Mouse (Mus musculus) limb, embryonic 14.5 days (tissue): ENCODE results near the gene Mob4. TPM values are rescaled to one million over a fixed set of nuclear protein-coding genes. Genes with fewer than 3 reads are reported as not detected.

Experiments used
- ATAC-seq: fragments of 200-750 bp; cut with Nextera tagmentation; 2 replicates; pipeline ENCODE4 v1.8.0; 2017; ENCODE audit warnings: low read depth, moderate number of reproducible peaks, moderate TSS enrichment; ENCODE audit not compliant: low FRiP score
- DNase-seq: peaks from one replicate; pipeline ENCODE4 v3.0.0-alpha.2; 2015; ENCODE audit warnings: low spot score
- H3K27ac ChIP-seq: fragments of 300-500 bp; sonication (generic); replicated peaks from 2 replicates; pipeline ENCODE4 v1.5.1; 2014; ENCODE audit warnings: low read depth, mild to moderate bottlenecking, low read length, moderate library complexity, mixed read lengths
- H3K27me3 ChIP-seq: fragments of 300-500 bp; sonication (generic); 2 replicates; pipeline ENCODE4 v1.6.1; 2014; ENCODE audit warnings: low read length, mixed read lengths; ENCODE audit not compliant: control insufficient read depth, insufficient read depth
- H3K36me3 ChIP-seq: fragments of 300-500 bp; sonication (generic); 2 replicates; pipeline ENCODE4 v1.6.1; 2014; ENCODE audit warnings: mild to moderate bottlenecking, low read length, moderate library complexity, mixed read lengths; ENCODE audit not compliant: control insufficient read depth, insufficient read depth
- H3K4me1 ChIP-seq: fragments of 300-500 bp; sonication (generic); 2 replicates; pipeline ENCODE4 v1.6.1; 2014; ENCODE audit warnings: antibody characterized with exemption, low read length, mixed read lengths; ENCODE audit not compliant: control insufficient read depth, insufficient read depth
- H3K4me2 ChIP-seq: fragments of 300-500 bp; sonication (generic); replicated peaks from 2 replicates; pipeline ENCODE4 v1.6.1; 2014; ENCODE audit warnings: low read depth, mild to moderate bottlenecking, low read length, moderate library complexity; ENCODE audit not compliant: severe bottlenecking
- H3K4me3 ChIP-seq: fragments of 300-500 bp; sonication (generic); replicated peaks from 2 replicates; pipeline ENCODE4 v1.5.1; 2014; ENCODE audit warnings: low read length
- H3K9ac ChIP-seq: fragments of 300-500 bp; sonication (generic); 2 replicates; pipeline ENCODE4 v1.6.1; 2014; ENCODE audit warnings: mild to moderate bottlenecking, low read depth, low read length, moderate library complexity; ENCODE audit not compliant: severe bottlenecking
- H3K9me3 ChIP-seq: fragments of 300-500 bp; sonication (generic); 2 replicates; pipeline ENCODE4 v1.6.1; 2016; ENCODE audit warnings: low read length; ENCODE audit not compliant: control insufficient read depth
- POLR2A ChIP-seq: fragments of 200-500 bp; IDR thresholded peaks from 2 replicates; pipeline ENCODE4 v1.8.0; 2012; ENCODE audit warnings: inconsistent platforms, mild to moderate bottlenecking, moderate library complexity, borderline replicate concordance; ENCODE audit not compliant: insufficient read depth, insufficient read length; ENCODE audit errors: extremely low read depth
- WGBS: fragments of 180-500 bp; shearing (Covaris S2); extraction: QIAGEN DNeasy Blood & Tissue Kit; methylation state at CpG from one replicate; pipeline ENCODE4 v1.1.7; 2014; 5-methylcytosine and 5-hydroxymethylcytosine counted together
- polyA plus RNA-seq, 2 experiments: library from polyadenylated mRNA; depleted of rRNA in 1 of 2; stranded (reverse) in 1 of 2; unstranded in 1 of 2; fragments of >200 nt; fragmentation: Nextera tagmentation in 1 of 2; extraction: Ambion mirVana in 1 of 2; gene quantifications; 2 replicates each; pipeline versions ENCODE4 v1.2.1 to v1.2.3; 2012 to 2014

Gene Mob4
- polyA plus RNA-seq, 2 experiments, result 43.4 to 120 TPM

GRCm38 (mm10) chr1:55194064-55194915 is 63.3 kb downstream of the Mob4 start:
- no peak for TF ChIP-seq POLR2A
- no peaks in the 10 kb centered on the region for H3K27me3 ChIP-seq
- H3K9ac ChIP-seq, result no peak overlapping the region
- no peaks in the 10 kb centered on the region for H3K9me3 ChIP-seq
- H3K4me2 ChIP-seq, result no peak overlapping the region
- WGBS, result 56% methylated on average over 19 of the region's 19 CpGs
- H3K4me1 ChIP-seq, result peaks cover 12% of the 10 kb centered on the region; the same call in 1 of the 2 replicates
- DNase-seq (no peak), ATAC-seq (no peak)
- no peak overlapping the region for H3K4me3 ChIP-seq
- H3K36me3 ChIP-seq, result peaks cover 41% of the 10 kb centered on the region
- H3K27ac ChIP-seq, result no peak overlapping the region

DNA sequence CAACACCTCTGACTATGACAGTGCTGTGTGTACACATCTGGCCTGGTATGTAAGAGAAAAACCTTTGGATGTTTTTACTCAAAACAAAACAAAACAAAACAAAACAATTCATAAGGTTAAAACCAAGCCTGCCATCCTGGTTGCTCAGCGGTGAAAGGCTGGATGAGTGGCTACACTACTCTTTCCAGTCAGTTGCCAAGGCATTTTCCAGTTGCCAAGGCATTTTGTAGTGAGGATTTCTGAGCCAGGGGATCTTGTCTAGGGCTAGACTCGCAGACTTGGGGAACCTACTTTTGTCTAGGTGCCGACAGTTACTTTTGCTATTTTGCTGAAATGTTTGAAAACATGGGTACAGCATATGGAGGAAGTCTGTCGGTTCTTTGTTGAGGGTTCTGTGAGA is 64.0 kb downstream of the Mob4 start:
- H3K4me2 ChIP-seq, result no peak overlapping the region
- 73% methylated on average over 4 of the region's 4 CpGs for WGBS
- H3K36me3 ChIP-seq, result peaks cover 39% of the 10 kb centered on the region
- H3K27me3 ChIP-seq, result no peaks in the 10 kb centered on the region
- no peak overlapping the region for H3K4me3 ChIP-seq
- no peak overlapping the region for H3K27ac ChIP-seq
- no peak for DNase-seq
- peaks cover 12% of the 10 kb centered on the region; the same call in 1 of the 2 replicates for H3K4me1 ChIP-seq
- no peak overlapping the region for H3K9ac ChIP-seq
- no peak for TF ChIP-seq POLR2A
- no peaks in the 10 kb centered on the region for H3K9me3 ChIP-seq
- ATAC-seq, result no peak

GRCm38 (mm10) chr1:55196327-55197003 is 65.4 kb downstream of the Mob4 start:
- H3K4me2 ChIP-seq, result no peak overlapping the region
- H3K27me3 ChIP-seq, result no peaks in the 10 kb centered on the region
- DNase-seq (no peak), ATAC-seq (no peak)
- no peak overlapping the region for H3K27ac ChIP-seq
- TF ChIP-seq POLR2A, result no peak
- H3K9me3 ChIP-seq, result no peaks in the 10 kb centered on the region
- WGBS, result 40% methylated on average over 6 of the region's 6 CpGs
- peaks cover 12% of the 10 kb centered on the region; the same call in 1 of the 2 replicates for H3K4me1 ChIP-seq
- H3K4me3 ChIP-seq, result no peak overlapping the region
- H3K9ac ChIP-seq, result no peak overlapping the region
- peaks cover 28% of the 10 kb centered on the region for H3K36me3 ChIP-seq

GRCm38 (mm10) chr1:55198719-55199118 is 67.7 kb downstream of the Mob4 start:
- DNase-seq (no peak), ATAC-seq (no peak)
- Histone ChIP-seq H3K4me3 (no peak overlapping the region), H3K9me3 (no peaks in the 10 kb centered on the region), H3K9ac (no peak overlapping the region), H3K27ac (no peak overlapping the region), H3K36me3 (peaks cover 38% of the 10 kb centered on the region), H3K4me2 (no peak overlapping the region), H3K4me1 (peaks cover 9% of the 10 kb centered on the region; the same call in 1 of the 2 replicates), H3K27me3 (no peaks in the 10 kb centered on the region)
- TF ChIP-seq POLR2A, result no peak
- WGBS, result 59% methylated on average over 3 of the region's 3 CpGs

DNA sequence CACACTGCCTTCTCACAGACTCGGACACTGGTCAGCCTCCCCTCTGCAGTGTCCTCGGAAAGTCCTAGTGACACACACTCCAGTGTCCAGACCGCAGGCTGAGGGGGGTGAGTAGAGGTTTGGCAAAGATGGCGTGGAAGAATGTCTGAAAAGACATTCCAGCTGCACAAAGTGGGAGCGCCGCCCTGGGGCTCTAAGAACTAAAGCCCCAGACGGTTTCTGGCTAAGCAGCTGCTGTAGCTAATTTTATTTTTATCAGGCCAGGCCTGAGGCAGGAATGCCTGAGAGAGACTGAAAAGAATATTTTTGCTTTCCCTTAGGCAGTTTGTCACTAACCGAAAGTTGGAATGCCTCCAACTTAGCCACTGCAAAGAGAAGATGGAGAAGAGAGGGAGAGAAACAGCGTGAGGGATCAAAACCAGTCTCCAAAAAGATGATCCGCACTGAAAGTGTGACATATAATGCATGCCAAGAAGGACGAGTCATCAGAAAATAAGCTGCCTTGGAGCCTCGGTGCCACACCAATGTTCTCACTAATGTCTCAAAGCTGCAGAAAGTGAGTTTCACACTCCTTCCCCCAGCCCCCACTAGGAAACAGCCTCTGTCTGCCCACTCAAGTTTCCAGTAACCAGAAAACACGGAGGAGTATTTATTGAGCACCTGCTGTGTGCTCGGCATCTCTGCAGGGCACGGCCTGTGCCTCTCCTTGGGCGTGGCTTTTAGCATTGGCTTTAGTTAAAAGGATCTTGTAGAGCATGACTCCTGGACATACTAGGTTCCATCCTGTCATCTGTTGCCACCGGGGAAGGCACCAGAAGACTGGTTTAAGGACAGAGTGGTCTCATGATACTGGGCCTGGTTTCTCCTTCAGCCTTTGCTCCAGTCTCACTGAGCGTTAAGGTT is 71.1 kb downstream of the Mob4 start:
- H3K27ac ChIP-seq, result peak overlapping the region; percentile 62; the same call in 1 of the 2 replicates
- WGBS, result 56% methylated on average over 18 of the region's 18 CpGs
- ATAC-seq (peak; percentile 72), DNase-seq (peak; percentile 70)
- no peak overlapping the region for H3K4me3 ChIP-seq
- peaks cover 45% of the 10 kb centered on the region for H3K36me3 ChIP-seq
- H3K27me3 ChIP-seq, result no peaks in the 10 kb centered on the region
- H3K4me1 ChIP-seq, result peaks cover 5% of the 10 kb centered on the region; the same call in 1 of the 2 replicates
- TF ChIP-seq POLR2A, result no peak
- no peaks in the 10 kb centered on the region for H3K9me3 ChIP-seq
- no peak overlapping the region; the same call in 1 of the 2 replicates for H3K9ac ChIP-seq
- no peak overlapping the region for H3K4me2 ChIP-seq

Other genes with a start within 250 kb of the Mob4 start
- gene Ankrd44, start 204.8 kb upstream of the Mob4 start, polyA plus RNA-seq (2012; rRNA removed), result 38.8 and 43.8 TPM in 2 replicates
- 23.5 and 27.7 TPM in 2 replicates for gene Ankrd44, start 204.8 kb upstream of the Mob4 start, polyA plus RNA-seq (2014; fragmentation: Nextera tagmentation; extraction: Ambion mirVana)
- gene Sf3b1, start 103.8 kb upstream of the Mob4 start, polyA plus RNA-seq (2012; rRNA removed), result 181 and 211 TPM in 2 replicates
- gene Sf3b1, start 103.8 kb upstream of the Mob4 start, polyA plus RNA-seq (2014; fragmentation: Nextera tagmentation; extraction: Ambion mirVana), result 313 and 324 TPM in 2 replicates
- 12.2 and 13.0 TPM in 2 replicates for gene Coq10b, start 78.5 kb upstream of the Mob4 start, polyA plus RNA-seq (2012; rRNA removed)
- gene Coq10b, start 78.5 kb upstream of the Mob4 start, polyA plus RNA-seq (2014; fragmentation: Nextera tagmentation; extraction: Ambion mirVana), result 19.1 and 21.2 TPM in 2 replicates
- gene Hspe1, start 43.1 kb upstream of the Mob4 start, polyA plus RNA-seq (2012; rRNA removed), result 170 and 288 TPM in 2 replicates
- gene Hspe1, start 43.1 kb upstream of the Mob4 start, polyA plus RNA-seq (2014; fragmentation: Nextera tagmentation; extraction: Ambion mirVana), result 345 and 381 TPM in 2 replicates
- gene Hspd1, start 43.0 kb upstream of the Mob4 start, polyA plus RNA-seq (2012; rRNA removed), result 98.9 and 161 TPM in 2 replicates
- gene Hspd1, start 43.0 kb upstream of the Mob4 start, polyA plus RNA-seq (2014; fragmentation: Nextera tagmentation; extraction: Ambion mirVana), result 231 and 252 TPM in 2 replicates
- 22.9 and 24.3 TPM in 2 replicates for gene Rftn2, start 95.6 kb downstream of the Mob4 start, polyA plus RNA-seq (2012; rRNA removed)
- gene Rftn2, start 95.6 kb downstream of the Mob4 start, polyA plus RNA-seq (2014; fragmentation: Nextera tagmentation; extraction: Ambion mirVana), result 27.0 and 29.6 TPM in 2 replicates
- 2.4 TPM in 2 replicates for gene Mars2, start 105.9 kb downstream of the Mob4 start, polyA plus RNA-seq (2012; rRNA removed)
- gene Mars2, start 105.9 kb downstream of the Mob4 start, polyA plus RNA-seq (2014; fragmentation: Nextera tagmentation; extraction: Ambion mirVana), result 2.3 and 2.9 TPM in 2 replicates
- gene Boll, start 232.2 kb downstream of the Mob4 start, polyA plus RNA-seq (2012; rRNA removed), result 0.23 and 0.24 TPM in 2 replicates
- 0.22 and 0.99 TPM in 2 replicates for gene Boll, start 232.2 kb downstream of the Mob4 start, polyA plus RNA-seq (2014; fragmentation: Nextera tagmentation; extraction: Ambion mirVana)